Mouse (Mus musculus) stomach, embryonic 14.5 days (tissue): ENCODE data around the gene Actn4. TPM values are rescaled to one million over a fixed set of nuclear protein-coding genes. Genes with fewer than 3 reads are reported as not detected.

Experiments used
- ATAC-seq: fragments of 200-750 bp; cut with Nextera tagmentation; 2 replicates; pipeline ENCODE4 v1.8.0; 2017; ENCODE audit warnings: low read depth, moderate TSS enrichment; ENCODE audit not compliant: insufficient number of reproducible peaks, insufficient read depth, low FRiP score
- H3K27ac ChIP-seq: fragments of 300-500 bp; sonication (generic); 2 replicates; pipeline ENCODE4 v1.5.1; 2014; ENCODE audit warnings: mild to moderate bottlenecking, low read length, moderate library complexity, mixed read lengths
- H3K27me3 ChIP-seq: fragments of 300-500 bp; sonication (generic); 2 replicates; pipeline ENCODE4 v1.6.1; 2014; ENCODE audit warnings: low read length, control low read depth, mixed read lengths; ENCODE audit not compliant: control insufficient read depth, insufficient read depth
- H3K36me3 ChIP-seq: fragments of 300-500 bp; sonication (generic); 2 replicates; pipeline ENCODE4 v1.6.1; 2014; ENCODE audit warnings: mild to moderate bottlenecking, control low read depth, low read length, moderate library complexity, mixed read lengths; ENCODE audit not compliant: control insufficient read depth, insufficient read depth
- H3K4me1 ChIP-seq: fragments of 300-500 bp; sonication (generic); 2 replicates; pipeline ENCODE4 v1.6.1; 2014; ENCODE audit warnings: low read length, control low read depth, mixed read lengths; ENCODE audit not compliant: control insufficient read depth, insufficient read depth
- H3K4me2 ChIP-seq: fragments of 300-500 bp; sonication (generic); replicated peaks from 2 replicates; pipeline ENCODE4 v1.6.1; 2014; ENCODE audit warnings: low read depth, low read length, control low read depth
- H3K4me3 ChIP-seq: fragments of 300-500 bp; sonication (generic); 2 replicates; pipeline ENCODE4 v1.5.1; 2014; ENCODE audit warnings: low read depth, low read length, control low read depth
- H3K9ac ChIP-seq: fragments of 300-500 bp; sonication (generic); replicated peaks from 2 replicates; pipeline ENCODE4 v1.6.1; 2014; ENCODE audit warnings: low read depth, mild to moderate bottlenecking, control low read depth, low read length, moderate library complexity, mixed read lengths
- H3K9me3 ChIP-seq: fragments of 300-500 bp; sonication (generic); 2 replicates; pipeline ENCODE4 v1.6.1; 2016; ENCODE audit warnings: low read depth, low read length, control low read depth; ENCODE audit not compliant: control insufficient read depth
- WGBS: fragments of 180-500 bp; shearing (Covaris S2); extraction: QIAGEN DNeasy Blood & Tissue Kit; methylation state at CpG from one replicate; pipeline ENCODE4 v1.1.7; 2014; 5-methylcytosine and 5-hydroxymethylcytosine counted together
- polyA plus RNA-seq: library from polyadenylated mRNA; unstranded; fragments of >200 nt; fragmentation: Nextera tagmentation; extraction: Ambion mirVana; gene quantifications from 2 replicates; pipeline ENCODE4 v1.2.1, GENCODE M21; 2014

Gene Actn4
- polyA plus RNA-seq, 1 experiment from 2014 or later: 272 TPM

DNA sequence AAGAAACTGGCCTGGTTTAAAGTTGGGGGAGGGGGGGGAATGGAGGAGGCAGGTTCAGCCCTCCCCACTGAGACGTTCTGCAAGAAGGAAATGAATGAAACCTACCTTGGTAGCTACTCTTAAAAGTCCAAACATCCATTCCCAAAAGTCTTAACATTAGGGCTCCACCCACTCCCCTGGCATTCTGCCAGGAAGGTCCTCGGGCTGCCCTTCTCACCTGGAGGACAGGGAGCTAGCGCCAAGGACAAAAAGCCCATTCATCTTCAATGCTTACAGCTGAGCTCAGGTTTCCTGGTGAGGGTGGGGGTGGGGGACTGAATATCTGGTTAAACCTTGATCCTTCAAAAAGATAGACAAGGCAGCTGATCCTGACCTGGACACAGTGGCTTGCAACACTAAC lies 32.8 kb downstream of the Actn4 start:
- Histone ChIP-seq H3K4me1 (peaks cover 60% of the 10 kb centered on the region), H3K4me2 (no peak overlapping the region), H3K4me3 (no peak overlapping the region), H3K27ac (peak overlapping the region; percentile 46; the same call in 1 of the 2 replicates), H3K27me3 (no peaks in the 10 kb centered on the region), H3K9ac (no peak overlapping the region), H3K9me3 (no peaks in the 10 kb centered on the region), H3K36me3 (no peaks in the 10 kb centered on the region; the same call in 1 of the 2 replicates)
- 15% methylated on average over 3 of the region's 3 CpGs for WGBS
- ATAC-seq: 0 out of 2 replicates have a peak, but pooled peaks have one; percentile 16

DNA sequence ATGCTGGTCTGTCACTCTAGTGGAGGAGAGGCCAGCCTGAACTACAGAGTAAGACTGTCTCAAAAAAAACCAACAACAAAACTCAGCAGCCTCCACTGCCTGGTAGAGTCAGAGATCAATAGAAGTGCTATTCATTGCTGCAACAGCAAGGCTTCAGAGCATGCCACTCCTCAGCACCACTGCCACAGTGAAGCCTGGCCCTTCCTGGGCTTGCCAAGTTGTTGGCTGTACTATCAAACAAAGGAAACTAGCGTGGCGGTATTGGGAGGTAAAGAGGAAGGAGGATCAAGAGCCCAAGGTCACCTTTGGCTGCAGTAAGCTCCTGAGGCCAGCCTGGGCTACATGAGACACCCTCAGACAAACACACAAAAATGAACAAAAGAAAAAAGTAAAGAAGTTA lies 36.0 kb downstream of the Actn4 start:
- Histone ChIP-seq H3K27me3 (no peaks in the 10 kb centered on the region), H3K4me1 (peaks cover 65% of the 10 kb centered on the region), H3K9ac (no peak overlapping the region), H3K4me3 (no peak overlapping the region), H3K9me3 (no peaks in the 10 kb centered on the region), H3K36me3 (no peaks in the 10 kb centered on the region; the same call in 1 of the 2 replicates), H3K4me2 (no peak overlapping the region), H3K27ac (peak overlapping the region; percentile 90)
- 64% methylated on average over 2 of the region's 2 CpGs for WGBS
- no peak for ATAC-seq

DNA sequence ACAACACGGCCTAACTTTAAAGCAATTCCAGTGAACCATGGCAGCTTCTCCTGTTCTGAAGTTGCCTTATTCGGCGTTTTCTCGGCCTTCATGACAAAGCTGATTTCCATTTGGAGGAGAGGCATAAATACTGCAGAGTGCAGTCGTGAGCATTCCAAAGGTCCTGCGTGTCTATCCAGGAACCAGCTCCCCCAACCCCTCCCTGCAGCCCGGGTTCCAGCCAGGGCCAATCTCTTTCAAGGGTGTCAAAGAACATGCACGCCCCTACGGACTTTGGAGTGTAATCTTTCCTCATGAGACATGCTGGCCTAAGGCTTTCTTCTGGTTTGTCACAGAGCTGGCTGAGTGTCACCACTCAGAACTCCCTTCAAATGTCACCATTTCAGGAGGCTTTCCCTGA lies 36.8 kb downstream of the Actn4 start:
- ATAC-seq: peak; percentile 73
- H3K4me2 ChIP-seq: peak overlapping the region; percentile 8; the same call in 1 of the 2 replicates
- H3K9ac ChIP-seq: no peak overlapping the region
- H3K27me3 ChIP-seq: no peaks in the 10 kb centered on the region
- peaks cover 64% of the 10 kb centered on the region for H3K4me1 ChIP-seq
- H3K27ac ChIP-seq: peak overlapping the region; percentile 90
- no peaks in the 10 kb centered on the region for H3K9me3 ChIP-seq
- 12% methylated on average over 9 of the region's 9 CpGs for WGBS
- no peak overlapping the region for H3K4me3 ChIP-seq
- H3K36me3 ChIP-seq: no peaks in the 10 kb centered on the region; the same call in 1 of the 2 replicates

- ATAC-seq: no peak
- Histone ChIP-seq H3K27me3 (no peaks in the 10 kb centered on the region), H3K27ac (peak overlapping the region; percentile 90), H3K9me3 (no peaks in the 10 kb centered on the region), H3K36me3 (no peaks in the 10 kb centered on the region; the same call in 1 of the 2 replicates), H3K4me1 (peaks cover 65% of the 10 kb centered on the region), H3K9ac (no peak overlapping the region), H3K4me3 (no peak overlapping the region), H3K4me2 (peak overlapping the region; percentile 8; the same call in 1 of the 2 replicates)
- 59% methylated on average over 3 of the region's 3 CpGs for WGBS
These were observed 37.3 kb downstream of the Actn4 start for GRCm38 (mm10) chr7:28924802-28925201.

DNA sequence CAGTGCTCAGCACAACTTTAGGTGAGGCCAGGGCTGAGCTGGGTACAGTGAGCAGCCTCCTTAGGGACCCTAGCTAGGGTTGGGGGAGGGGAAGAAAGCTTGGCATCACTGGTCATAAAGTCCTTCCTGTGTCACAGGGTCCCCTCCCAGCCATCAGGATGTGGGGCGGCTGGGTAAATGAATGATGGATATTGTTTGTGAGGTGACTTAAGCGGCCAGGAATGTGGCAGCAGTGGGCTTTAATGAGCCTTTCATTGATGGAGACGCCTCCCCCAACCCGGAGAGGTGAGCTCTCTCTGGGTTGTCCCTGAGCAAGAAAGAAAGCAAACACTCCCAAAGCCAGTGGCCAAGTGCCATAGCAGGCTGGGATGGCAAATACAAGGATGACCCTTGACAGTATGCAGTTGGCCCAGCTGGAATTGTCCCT lies 38.3 kb downstream of the Actn4 start:
- Histone ChIP-seq H3K9ac (no peak overlapping the region), H3K27ac (peak overlapping the region; percentile 90), H3K4me1 (peaks cover 65% of the 10 kb centered on the region), H3K4me2 (no peak overlapping the region), H3K27me3 (no peaks in the 10 kb centered on the region), H3K36me3 (no peaks in the 10 kb centered on the region; the same call in 1 of the 2 replicates), H3K9me3 (no peaks in the 10 kb centered on the region), H3K4me3 (no peak overlapping the region)
- WGBS: 17% methylated on average over 4 of the region's 4 CpGs
- peak; percentile 33; the same call in 1 of the 2 replicates for ATAC-seq

DNA sequence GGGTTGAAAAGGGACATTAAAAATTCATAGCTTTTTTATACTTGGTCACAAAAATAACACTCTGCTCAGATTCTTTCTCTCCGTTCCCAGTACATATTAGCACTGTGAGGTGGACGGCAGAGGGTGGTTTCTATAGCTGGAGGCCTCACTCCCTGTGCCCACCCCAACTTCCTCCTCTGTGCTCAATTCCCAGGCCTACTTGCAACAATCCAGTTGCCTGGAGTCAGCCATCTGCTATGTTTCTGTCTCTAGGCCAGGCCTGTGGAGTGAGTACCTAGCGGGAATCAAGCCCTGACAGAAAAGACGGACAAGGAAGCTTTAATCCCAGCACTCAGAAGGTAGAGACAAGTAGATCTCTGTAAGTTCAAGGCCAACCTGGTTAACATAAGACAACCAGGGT lies 39.5 kb downstream of the Actn4 start:
- H3K9me3 ChIP-seq: no peaks in the 10 kb centered on the region
- H3K4me3 ChIP-seq: no peak overlapping the region
- peaks cover 74% of the 10 kb centered on the region for H3K4me1 ChIP-seq
- peaks cover 9% of the 10 kb centered on the region; the same call in 1 of the 2 replicates for H3K36me3 ChIP-seq
- WGBS: 80% methylated on average over 4 of the region's 4 CpGs
- ATAC-seq: no peak
- H3K4me2 ChIP-seq: no peak overlapping the region
- H3K27me3 ChIP-seq: no peaks in the 10 kb centered on the region
- H3K27ac ChIP-seq: peak overlapping the region; percentile 90; the same call in 1 of the 2 replicates
- no peak overlapping the region for H3K9ac ChIP-seq

- Histone ChIP-seq H3K4me1 (peaks cover 74% of the 10 kb centered on the region), H3K9me3 (no peaks in the 10 kb centered on the region), H3K4me2 (no peak overlapping the region), H3K27ac (peak overlapping the region; percentile 28; the same call in 1 of the 2 replicates), H3K9ac (no peak overlapping the region), H3K27me3 (no peaks in the 10 kb centered on the region), H3K4me3 (no peak overlapping the region), H3K36me3 (peaks cover 9% of the 10 kb centered on the region; the same call in 1 of the 2 replicates)
- WGBS: 84% methylated on average over 8 of the region's 8 CpGs
- no peak for ATAC-seq
These were observed 40.2 kb downstream of the Actn4 start for GRCm38 (mm10) chr7:28921722-28922465.

GRCm38 (mm10) chr7:28921178-28921577 lies 41.0 kb downstream of the Actn4 start:
- H3K36me3 ChIP-seq: peaks cover 13% of the 10 kb centered on the region
- peaks cover 72% of the 10 kb centered on the region for H3K4me1 ChIP-seq
- H3K4me2 ChIP-seq: no peak overlapping the region
- no peaks in the 10 kb centered on the region for H3K27me3 ChIP-seq
- 84% methylated on average over 3 of the region's 3 CpGs for WGBS
- ATAC-seq: no peak
- peak overlapping the region; percentile 48; the same call in 1 of the 2 replicates for H3K27ac ChIP-seq
- no peak overlapping the region for H3K4me3 ChIP-seq
- H3K9me3 ChIP-seq: no peaks in the 10 kb centered on the region
- H3K9ac ChIP-seq: no peak overlapping the region
